Mouse (Mus musculus) megakaryocyte progenitor cell, adult 5-6 weeks (primary cell): Measurements from ENCODE around the gene Kctd21. TPM values are rescaled to one million over a fixed set of nuclear protein-coding genes. Genes with fewer than 3 reads are reported as not detected.

ENCODE experiments used
- ATAC-seq: replicated peaks from 2 replicates; pipeline ENCODE4 v1.8.0; 2016; ENCODE audit warnings: mild to moderate bottlenecking, moderate TSS enrichment, inconsistent platforms; ENCODE audit not compliant: poor library complexity
- total RNA-seq, 2 experiments: library from RNA; stranded (forward) in 1 of 2; stranded (reverse) in 1 of 2; fragments of 157-497, 149-512 nt in 1 of 2; fragments of 200-1000 nt in 1 of 2; gene quantifications; 2 replicates each; pipeline versions ENCODE4 v1.2.3 to v1.2.4; 2015 to 2017

Gene Kctd21
- total RNA-seq (2015), result 1.0 and 1.6 TPM in 2 replicates
- total RNA-seq (2017), result 0.54 and 1.1 TPM in 2 replicates

DNA sequence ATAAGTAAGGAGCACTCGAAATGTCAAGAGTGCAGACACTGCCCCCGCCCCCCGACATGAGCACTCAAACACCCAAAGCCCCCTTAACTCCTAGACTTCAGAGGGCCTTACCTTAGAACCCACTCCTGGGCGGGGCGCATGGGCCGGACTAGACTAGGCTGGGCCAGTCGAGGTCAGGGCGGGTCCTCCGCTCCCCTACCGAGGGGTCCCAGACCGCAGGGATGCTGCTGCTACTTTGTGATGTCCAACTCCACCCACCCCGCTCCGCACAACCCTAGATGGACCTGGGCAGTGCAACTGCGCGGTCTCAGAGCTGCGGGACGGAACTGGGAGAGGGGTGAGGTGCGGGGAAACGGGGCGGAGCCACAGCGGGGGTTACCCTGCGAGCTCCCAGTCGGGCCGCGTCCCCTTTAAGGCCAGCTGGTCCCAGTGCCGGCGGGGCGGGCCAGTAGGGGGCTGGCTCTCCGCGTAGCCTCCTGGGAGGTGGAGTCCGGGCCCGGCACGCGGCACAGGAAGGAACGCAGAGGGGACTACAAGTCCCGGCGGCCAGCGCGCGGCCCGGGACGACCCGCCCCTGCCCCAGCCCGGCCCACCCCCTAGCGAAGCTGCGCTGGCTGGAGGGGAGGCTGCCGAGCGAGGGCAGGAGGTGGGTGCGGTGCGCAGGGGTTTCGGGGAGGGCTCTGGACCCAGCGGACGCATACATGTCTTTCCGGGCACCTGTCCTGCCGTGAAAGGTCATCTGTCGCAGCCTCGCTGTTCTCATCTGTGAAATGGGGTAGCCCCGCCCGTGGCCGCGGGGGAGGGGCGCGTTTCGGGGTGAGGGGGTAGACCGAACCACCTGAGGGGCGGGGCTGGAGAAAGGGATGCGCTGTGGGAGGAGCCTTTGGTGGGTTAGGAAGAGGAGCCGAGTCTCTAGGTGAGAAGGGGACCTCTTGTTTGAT lies at the start of gene Kctd21, which contains the start of gene Usp35:
Gene Kctd21, plus strand, starts transcription at position 602 of the 941 bp plus-strand sequence.
Gene Usp35, minus strand, starts transcription at position 295 of the 941 bp plus-strand sequence.
- peak; percentile 90 for ATAC-seq

DNA sequence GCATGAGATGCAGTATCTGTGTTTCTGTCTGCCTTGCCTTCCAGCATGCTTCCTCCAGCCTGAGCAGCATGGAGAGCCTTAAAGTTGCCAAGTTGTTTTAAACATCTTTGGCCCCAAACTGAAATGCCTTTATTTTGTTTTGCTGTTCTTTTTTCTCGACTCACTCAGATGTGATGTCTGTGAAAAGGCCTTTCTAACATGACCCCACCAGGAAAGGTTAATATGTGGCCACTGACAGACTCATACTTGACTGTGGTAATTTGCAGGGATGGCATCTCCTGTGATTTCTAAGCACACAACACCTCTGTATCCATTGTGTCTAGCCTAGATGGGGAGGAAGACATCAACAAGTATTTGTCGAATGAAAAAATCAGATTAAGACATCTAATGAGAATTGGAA lies 35.1 kb upstream of the Kctd21 start:
- no peak for ATAC-seq

DNA sequence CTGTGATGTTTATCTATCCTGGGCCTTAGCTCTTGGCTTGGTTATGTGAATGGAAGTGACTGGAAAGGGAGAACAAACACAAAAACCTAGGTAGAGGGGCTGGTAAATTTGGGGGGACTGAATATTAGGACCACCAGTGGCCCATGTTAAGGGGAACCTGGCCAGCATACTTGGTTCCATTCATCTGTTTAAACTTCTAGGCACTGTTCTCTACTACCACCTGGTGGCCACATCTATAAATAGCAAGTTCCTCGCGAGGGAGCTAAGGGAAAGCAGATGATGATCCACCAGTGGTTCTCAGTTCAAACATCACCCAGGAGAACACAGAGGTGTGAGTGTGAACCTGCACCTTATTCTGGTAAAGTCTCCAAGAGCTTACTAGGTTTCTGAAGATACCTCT lies 34.7 kb upstream of the Kctd21 start:
- ATAC-seq, result peak; percentile 93

- ATAC-seq, result no peak
Measured at GRCm38 (mm10) chr7:97298279-97298678, 33.8 kb upstream of the Kctd21 start.

DNA sequence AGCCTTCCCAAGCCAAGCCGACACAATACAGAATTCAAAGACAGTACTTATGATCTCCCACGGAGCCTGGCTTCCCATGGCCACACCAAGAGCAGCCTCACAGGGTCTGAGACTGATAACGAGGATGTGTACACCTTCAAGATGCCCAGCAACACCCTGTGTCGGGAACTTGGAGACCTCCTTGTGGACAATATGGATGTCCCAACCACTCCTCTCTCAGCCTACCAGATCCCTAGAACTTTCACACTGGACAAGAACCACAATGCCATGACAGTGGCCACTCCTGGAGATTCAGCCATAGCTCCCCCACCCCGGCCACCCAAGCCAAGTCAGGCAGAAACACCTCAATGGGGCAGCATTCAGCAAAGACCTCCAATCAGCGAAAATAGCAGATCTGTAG lies 33.2 kb upstream of the Kctd21 start:
- ATAC-seq, result no peak

DNA sequence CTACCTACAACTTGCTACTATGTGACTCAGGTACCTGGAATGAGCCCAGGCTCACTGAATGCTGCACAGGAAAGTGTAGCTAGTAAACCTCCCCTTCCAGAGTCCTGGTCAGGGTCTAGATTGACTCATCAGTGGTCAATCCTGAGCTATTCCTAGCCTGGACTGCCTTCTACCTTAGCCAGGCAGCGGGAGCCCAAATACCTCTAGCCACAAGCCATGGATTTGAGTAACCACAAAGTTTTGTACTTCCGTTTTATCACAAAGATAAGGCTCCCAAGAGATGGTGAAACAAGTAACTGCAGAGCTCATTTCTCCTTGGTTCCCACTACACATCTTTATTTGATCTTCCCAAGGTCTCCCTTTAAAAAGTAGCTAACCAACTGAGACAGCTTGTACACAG lies 31.2 kb upstream of the Kctd21 start:
- peak; percentile 49 for ATAC-seq

DNA sequence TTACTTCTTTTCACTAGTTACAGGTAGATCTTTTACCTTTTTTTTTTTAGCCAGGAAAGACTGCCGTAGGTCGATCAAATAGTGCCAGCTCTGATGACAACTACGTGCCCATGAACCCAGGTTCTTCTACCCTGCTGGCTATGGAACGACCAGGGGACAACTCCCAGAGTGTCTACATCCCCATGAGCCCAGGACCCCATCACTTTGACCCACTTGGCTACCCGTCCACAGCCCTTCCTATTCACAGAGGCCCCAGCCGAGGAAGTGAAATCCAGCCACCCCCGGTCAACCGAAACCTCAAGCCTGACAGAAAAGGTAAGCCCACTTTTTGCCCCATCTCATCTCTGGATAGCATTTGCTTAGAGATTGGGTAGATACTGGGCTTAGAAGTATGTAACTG lies 30.8 kb upstream of the Kctd21 start:
- ATAC-seq, result no peak

DNA sequence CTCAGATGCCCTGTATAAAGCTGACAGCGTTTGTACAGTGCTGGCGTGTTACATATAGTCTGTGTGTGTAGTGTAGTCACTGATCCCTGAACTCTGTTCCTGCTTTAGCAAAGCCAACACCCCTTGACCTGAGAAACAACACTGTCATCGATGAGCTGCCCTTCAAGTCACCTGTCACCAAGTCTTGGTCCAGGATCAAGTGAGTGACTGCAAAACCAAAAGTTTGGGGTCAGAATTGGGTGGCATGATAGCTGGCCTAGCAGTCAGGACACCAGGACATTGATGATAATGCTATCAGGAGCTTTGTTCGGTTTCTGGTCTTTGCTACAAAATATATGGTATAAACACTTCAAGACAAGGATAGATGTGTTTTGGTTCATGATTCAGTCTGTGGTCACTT lies 29.9 kb upstream of the Kctd21 start:
- ATAC-seq, result no peak

DNA sequence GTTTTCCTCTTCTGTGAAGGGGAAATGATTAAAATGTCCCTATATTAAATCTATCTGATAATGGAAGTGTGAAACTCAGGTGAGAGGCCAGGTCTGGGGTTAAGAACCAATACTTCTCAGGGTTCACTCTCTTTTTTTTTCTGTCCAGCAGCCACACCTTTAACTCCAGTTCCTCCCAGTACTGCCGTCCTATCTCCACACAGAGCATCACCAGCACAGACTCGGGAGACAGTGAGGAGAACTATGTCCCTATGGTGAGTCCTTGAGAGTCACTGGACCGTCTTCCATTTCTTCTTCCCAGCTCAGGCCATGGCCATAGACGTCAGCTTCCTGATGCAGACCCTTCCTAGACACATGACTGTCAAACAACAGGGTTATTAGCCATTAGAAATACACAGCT lies 29.3 kb upstream of the Kctd21 start:
- no peak for ATAC-seq

- ATAC-seq, result no peak
Measured at GRCm38 (mm10) chr7:97303614-97304013, 28.5 kb upstream of the Kctd21 start.

DNA sequence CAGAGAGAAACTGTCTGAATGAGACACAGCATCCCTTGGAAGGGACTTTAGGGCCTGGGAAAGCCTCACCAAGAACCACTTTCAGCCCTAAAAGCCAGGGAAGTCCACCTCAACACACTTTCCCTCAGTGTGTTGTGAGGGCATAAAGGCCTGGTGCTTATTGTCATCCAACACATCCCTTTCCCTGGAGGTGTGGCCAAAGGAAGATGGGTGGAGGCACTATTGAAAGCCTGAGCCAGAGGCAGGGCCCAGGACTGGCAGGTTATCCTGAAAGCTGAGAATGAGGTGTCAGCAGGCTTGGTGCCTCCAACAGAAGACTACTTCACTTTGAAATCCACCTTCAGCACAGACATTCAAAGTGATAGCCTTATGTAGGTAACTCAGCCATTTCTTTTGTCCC lies 27.7 kb upstream of the Kctd21 start:
- no peak for ATAC-seq

DNA sequence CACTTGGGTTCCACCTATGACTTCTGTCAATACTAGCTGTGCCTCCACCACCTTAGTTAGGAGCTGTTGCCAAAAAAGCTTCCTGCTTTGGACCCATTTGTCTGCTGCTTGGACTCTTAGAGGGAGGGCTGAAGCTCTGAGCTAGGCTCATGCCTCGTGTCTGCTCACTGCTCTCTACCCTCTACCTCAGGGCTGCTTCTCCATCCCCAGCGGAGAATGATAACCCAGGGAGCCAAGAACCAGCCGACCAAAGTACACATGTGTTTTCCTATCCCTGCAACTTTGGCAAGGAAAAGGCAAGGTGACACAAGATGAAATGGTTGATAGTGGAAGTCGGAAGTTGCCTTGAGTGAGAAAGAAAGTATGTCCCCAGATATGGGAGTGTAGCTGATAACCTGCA lies 26.9 kb upstream of the Kctd21 start:
- ATAC-seq, result no peak

- no peak for ATAC-seq
Measured at GRCm38 (mm10) chr7:97306813-97307212, 25.3 kb upstream of the Kctd21 start.

GRCm38 (mm10) chr7:97307546-97307945 lies 24.6 kb upstream of the Kctd21 start:
- no peak for ATAC-seq

- no peak for ATAC-seq
Measured at GRCm38 (mm10) chr7:97309461-97310340, 22.4 kb upstream of the Kctd21 start.

DNA sequence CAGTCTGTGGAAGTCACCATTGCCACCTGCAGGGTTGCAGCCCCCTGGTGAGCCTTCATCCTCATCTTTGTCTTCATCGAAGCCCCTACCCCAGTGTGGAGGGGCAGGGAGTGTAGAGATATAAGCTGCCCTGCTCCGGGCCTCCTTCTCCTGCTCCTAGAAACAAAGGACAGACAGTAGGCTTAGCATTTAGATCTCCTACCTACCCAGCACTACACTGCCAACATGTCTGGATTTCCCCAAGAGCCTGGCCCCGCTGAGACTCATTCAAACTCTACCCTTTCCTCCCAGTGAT lies 21.8 kb upstream of the Kctd21 start:
- ATAC-seq, result no peak

DNA sequence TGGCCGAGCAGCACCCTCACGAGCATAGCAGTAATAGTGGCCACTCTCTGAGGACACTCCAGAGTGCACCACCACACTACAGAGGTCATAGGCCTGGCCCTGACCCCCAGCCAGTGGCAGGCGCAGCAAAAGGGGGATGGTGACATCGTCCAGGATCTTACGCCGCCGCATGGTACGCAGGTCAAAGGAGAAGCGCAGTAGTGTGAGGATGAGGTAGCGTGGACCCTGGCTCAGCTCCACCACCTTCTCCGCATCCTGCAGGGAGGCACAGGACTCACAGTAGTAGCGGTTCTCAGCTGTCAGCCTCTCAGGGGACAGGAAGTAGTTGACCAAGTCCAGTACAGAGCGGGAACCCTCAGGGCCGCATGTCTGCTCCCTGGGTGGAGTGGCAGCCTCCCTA lies 20.5 kb upstream of the Kctd21 start:
- no peak for ATAC-seq

GRCm38 (mm10) chr7:97312196-97312595 lies 19.9 kb upstream of the Kctd21 start:
- ATAC-seq, result no peak

- no peak for ATAC-seq
Measured at GRCm38 (mm10) chr7:97312856-97313255, 19.3 kb upstream of the Kctd21 start.

DNA sequence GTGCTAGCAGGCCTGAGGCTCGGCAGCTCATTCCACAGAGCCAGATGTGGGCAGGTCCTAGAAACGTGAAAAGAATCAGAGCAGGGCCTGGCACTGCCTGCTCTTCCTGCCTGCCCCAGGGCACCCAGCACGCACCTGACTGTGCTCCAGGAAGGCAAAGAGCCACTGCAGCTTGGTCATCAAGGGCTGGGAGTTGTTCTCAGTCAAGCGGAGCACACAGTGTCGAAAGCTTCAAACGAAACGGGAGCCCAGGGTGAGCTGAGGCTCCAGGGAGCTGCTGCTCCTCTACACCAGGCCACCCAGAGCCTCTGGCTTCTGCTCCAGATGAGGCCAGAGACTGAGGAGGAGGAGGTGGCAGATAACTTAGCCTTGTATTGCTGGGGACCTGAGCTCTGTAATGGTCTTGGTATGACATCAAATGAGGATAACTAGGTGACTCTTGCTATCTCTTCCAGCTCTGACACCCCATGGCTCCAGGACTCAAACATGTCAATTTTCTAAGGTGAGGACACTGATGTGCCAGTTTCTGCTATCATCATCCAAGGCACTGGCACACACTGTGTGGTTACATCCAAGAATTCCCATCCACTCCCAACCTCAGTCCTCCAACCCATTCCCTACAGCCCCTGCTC lies 18.6 kb upstream of the Kctd21 start:
- ATAC-seq, result no peak

GRCm38 (mm10) chr7:97314646-97315045 lies 17.5 kb upstream of the Kctd21 start:
- no peak for ATAC-seq
